Mouse (Mus musculus): ENCODE results near the gene Pml.
"Not testable (repeated sequence)": the region's sequence is repeated elsewhere in the genome, so short reads cannot be mapped to it uniquely, and the experiment has no call there.

Pml gene

GRCm38 (mm10) chr9:58249592-58250192 is at the start of gene Pml:
Gene Pml (minus strand): TSS chr9:58249786.
- peak; percentile 83 to 85 for DNase-seq

GRCm38 (mm10) chr9:58297961-58298477 is 48.4 kb upstream of the Pml start:
- DNase-seq: no peak

- DNase-seq: no peak
These were observed 47.5 kb upstream of the Pml start for GRCm38 (mm10) chr9:58297065-58297464.

- DNase-seq: peak; percentile 49 to 50
These were observed 46.3 kb upstream of the Pml start for GRCm38 (mm10) chr9:58295766-58296361.

GRCm38 (mm10) chr9:58295345-58295744 is 45.8 kb upstream of the Pml start:
- no peak for DNase-seq

- no peak for DNase-seq
These were observed 44.9 kb upstream of the Pml start for GRCm38 (mm10) chr9:58294527-58294926.

- no peak for DNase-seq
These were observed 40.3 kb upstream of the Pml start for GRCm38 (mm10) chr9:58289901-58290300.

GRCm38 (mm10) chr9:58289090-58289489 is 39.5 kb upstream of the Pml start:
- DNase-seq: no peak

- DNase-seq: no peak
These were observed 33.8 kb upstream of the Pml start for GRCm38 (mm10) chr9:58283431-58283830.

GRCm38 (mm10) chr9:58281597-58281996 is 32.0 kb upstream of the Pml start:
- no peak for DNase-seq

GRCm38 (mm10) chr9:58280259-58281109 is 30.9 kb upstream of the Pml start:
- DNase-seq: peak; percentile 69 to 88

- DNase-seq: no peak
These were observed 30.2 kb upstream of the Pml start for GRCm38 (mm10) chr9:58279780-58280179.

- no peak for DNase-seq
These were observed 29.5 kb upstream of the Pml start for GRCm38 (mm10) chr9:58278821-58279723.

- DNase-seq: no peak
These were observed 28.7 kb upstream of the Pml start for GRCm38 (mm10) chr9:58278313-58278712.

GRCm38 (mm10) chr9:58276346-58276745 is 26.8 kb upstream of the Pml start:
- DNase-seq: no peak

GRCm38 (mm10) chr9:58275797-58276196 is 26.2 kb upstream of the Pml start:
- no peak for DNase-seq

GRCm38 (mm10) chr9:58275115-58275774 is 25.7 kb upstream of the Pml start:
- DNase-seq: peak; percentile 51 to 71

GRCm38 (mm10) chr9:58274626-58275025 is 25.0 kb upstream of the Pml start:
- DNase-seq: no peak

- DNase-seq: no peak
These were observed 24.6 kb upstream of the Pml start for GRCm38 (mm10) chr9:58274101-58274604.

- DNase-seq: no peak
These were observed 23.3 kb upstream of the Pml start for GRCm38 (mm10) chr9:58272855-58273254.

GRCm38 (mm10) chr9:58272068-58272541 is 22.5 kb upstream of the Pml start:
- no peak for DNase-seq

- not testable (repeated sequence) for DNase-seq
These were observed 22.0 kb upstream of the Pml start for GRCm38 (mm10) chr9:58271551-58271950.
